Mouse (Mus musculus): Measurements from ENCODE around the gene Rabep1. TPM values are rescaled to one million over a fixed set of nuclear protein-coding genes. Genes with fewer than 3 reads are reported as not detected.
"Not testable (repeated sequence)": the region's sequence is repeated elsewhere in the genome, so short reads cannot be mapped to it uniquely, and the experiment has no call there.

Gene Rabep1
- polyA plus RNA-seq, 1 experiment from 2014 or later: 44.2 TPM

- peaks cover 17% of the 10 kb centered on the region for H3K4me1 ChIP-seq (ENCODE audit: control insufficient read depth, insufficient read depth, low read length)
- H3K4me3 ChIP-seq (ENCODE audit: low read depth, low read length): peak overlapping the region; percentile 86
- WGBS: 17% methylated on average over 12 of the region's 12 CpGs
- H3K9ac ChIP-seq (ENCODE audit: low read length): peak overlapping the region; percentile 92
- no peaks in the 10 kb centered on the region for H3K36me3 ChIP-seq (ENCODE audit: control insufficient read depth, insufficient read depth, low read length)
- H3K27me3 ChIP-seq (ENCODE audit: control insufficient read depth, insufficient read depth, low read length): no peaks in the 10 kb centered on the region
- DNase-seq (ENCODE audit: low spot score, missing footprints) (no peak), ATAC-seq (ENCODE audit: low FRiP score) (peak; percentile 13; the same call in 1 of the 2 replicates)
- no peak overlapping the region for H3K27ac ChIP-seq (ENCODE audit: low read depth, low read length)
- H3K9me3 ChIP-seq (ENCODE audit: control insufficient read depth, low read length): no peaks in the 10 kb centered on the region
- H3K4me2 ChIP-seq: peak overlapping the region; percentile 83
Observed at GRCm38 (mm10) chr11:70843701-70844551, 652 bp upstream of the Rabep1 start.

DNA sequence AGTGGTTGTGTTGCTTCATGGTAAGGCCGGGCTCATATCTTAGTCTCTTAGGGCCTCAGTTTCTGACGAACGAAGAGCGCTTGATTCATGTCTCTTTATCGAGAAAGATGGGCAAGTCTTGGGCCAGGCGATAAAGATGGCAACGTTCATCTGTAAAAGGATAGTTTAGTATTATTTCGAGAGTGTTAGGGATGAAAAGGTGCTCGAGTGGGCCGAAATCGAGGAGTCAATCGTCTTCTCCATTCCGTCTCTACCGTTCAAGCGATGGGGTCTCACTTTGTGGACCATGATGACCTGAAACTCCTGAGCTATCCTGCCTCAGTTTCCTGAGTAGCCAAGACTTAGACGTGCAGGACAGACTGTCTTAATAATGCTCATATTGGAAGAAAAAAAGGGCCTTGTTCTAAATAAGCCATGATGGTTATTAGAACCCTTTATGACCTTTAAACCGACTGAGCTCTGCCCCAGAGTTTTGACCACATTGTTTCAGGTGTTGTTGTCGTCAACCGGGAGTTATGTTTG, 940 bp downstream of the Rabep1 start:
- no peaks in the 10 kb centered on the region for H3K36me3 ChIP-seq (ENCODE audit: control insufficient read depth, insufficient read depth, low read length)
- no peak for ATAC-seq (ENCODE audit: low FRiP score)
- peak overlapping the region; percentile 86 for H3K4me3 ChIP-seq (ENCODE audit: low read depth, low read length)
- H3K4me1 ChIP-seq (ENCODE audit: control insufficient read depth, insufficient read depth, low read length): peaks cover 17% of the 10 kb centered on the region
- H3K27me3 ChIP-seq (ENCODE audit: control insufficient read depth, insufficient read depth, low read length): no peaks in the 10 kb centered on the region
- H3K27ac ChIP-seq (ENCODE audit: low read depth, low read length): no peak overlapping the region
- no peak for DNase-seq (ENCODE audit: low spot score, missing footprints)
- WGBS: 9% methylated on average over 19 of the region's 19 CpGs
- H3K9ac ChIP-seq (ENCODE audit: low read length): peak overlapping the region; percentile 92
- H3K9me3 ChIP-seq (ENCODE audit: control insufficient read depth, low read length): no peaks in the 10 kb centered on the region
- peak overlapping the region; percentile 83 for H3K4me2 ChIP-seq

DNA sequence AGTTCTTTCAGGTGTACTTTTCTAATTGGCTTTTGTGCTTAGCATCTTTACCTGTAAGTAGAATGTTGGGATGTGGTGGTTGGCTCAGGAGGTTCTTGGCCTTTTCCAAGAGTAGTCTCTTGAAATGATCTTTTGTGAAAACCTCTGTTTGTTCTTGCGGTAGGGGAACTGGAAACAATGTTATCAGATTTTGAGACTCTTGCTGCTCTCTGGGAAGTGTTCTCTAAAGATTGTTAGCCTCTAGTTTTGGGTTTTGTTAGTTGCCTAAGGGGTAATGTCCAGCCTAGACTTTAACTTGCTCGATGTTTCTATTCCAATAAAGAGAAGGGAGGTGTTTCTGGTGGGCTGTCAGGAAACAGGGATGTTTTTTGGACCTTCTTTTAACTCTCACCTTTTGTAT, 1.5 kb downstream of the Rabep1 start:
- WGBS: 66% methylated on average over 2 of the region's 2 CpGs
- DNase-seq (ENCODE audit: low spot score, missing footprints) (no peak), ATAC-seq (ENCODE audit: low FRiP score) (no peak)
- Histone ChIP-seq H3K27ac (ENCODE audit: low read depth, low read length) (no peak overlapping the region), H3K4me2 (peak overlapping the region; percentile 83), H3K27me3 (ENCODE audit: control insufficient read depth, insufficient read depth, low read length) (no peaks in the 10 kb centered on the region), H3K36me3 (ENCODE audit: control insufficient read depth, insufficient read depth, low read length) (no peaks in the 10 kb centered on the region), H3K4me1 (ENCODE audit: control insufficient read depth, insufficient read depth, low read length) (peaks cover 17% of the 10 kb centered on the region), H3K9me3 (ENCODE audit: control insufficient read depth, low read length) (no peaks in the 10 kb centered on the region), H3K4me3 (ENCODE audit: low read depth, low read length) (peak overlapping the region; percentile 86), H3K9ac (ENCODE audit: low read length) (no peak overlapping the region; the same call in 1 of the 2 replicates)

GRCm38 (mm10) chr11:70860371-70860770, 15.8 kb downstream of the Rabep1 start:
- WGBS: 97% methylated on average over 1 of the region's 1 CpGs
- no peak overlapping the region for H3K27ac ChIP-seq (ENCODE audit: low read depth, low read length)
- no peaks in the 10 kb centered on the region for H3K27me3 ChIP-seq (ENCODE audit: control insufficient read depth, insufficient read depth, low read length)

GRCm38 (mm10) chr11:70863204-70863603, 18.6 kb downstream of the Rabep1 start:
- H3K4me3 ChIP-seq (ENCODE audit: low read depth, low read length); H3K27ac ChIP-seq (ENCODE audit: low read depth, low read length); ATAC-seq (ENCODE audit: low FRiP score); H3K9ac ChIP-seq (ENCODE audit: low read length); H3K4me2 ChIP-seq; H3K36me3 ChIP-seq (ENCODE audit: control insufficient read depth, insufficient read depth, low read length); H3K9me3 ChIP-seq (ENCODE audit: control insufficient read depth, low read length); H3K4me1 ChIP-seq (ENCODE audit: control insufficient read depth, insufficient read depth, low read length); DNase-seq (ENCODE audit: low spot score, missing footprints); H3K27me3 ChIP-seq (ENCODE audit: control insufficient read depth, insufficient read depth, low read length): not testable (repeated sequence)
- WGBS: 92% methylated on average over 2 of the region's 2 CpGs

More at GRCm38 (mm10) chr11:70860371-70860770, 15.8 kb downstream of the Rabep1 start:
- H3K4me3 ChIP-seq (ENCODE audit: low read depth, low read length): no peak overlapping the region
- no peak for ATAC-seq (ENCODE audit: low FRiP score)
- DNase-seq (ENCODE audit: low spot score, missing footprints): no peak
- no peaks in the 10 kb centered on the region for H3K36me3 ChIP-seq (ENCODE audit: control insufficient read depth, insufficient read depth, low read length)
- no peaks in the 10 kb centered on the region for H3K9me3 ChIP-seq (ENCODE audit: control insufficient read depth, low read length)
- no peak overlapping the region for H3K4me2 ChIP-seq
- H3K9ac ChIP-seq (ENCODE audit: low read length): no peak overlapping the region
- no peaks in the 10 kb centered on the region for H3K4me1 ChIP-seq (ENCODE audit: control insufficient read depth, insufficient read depth, low read length)

- Histone ChIP-seq H3K4me1 (ENCODE audit: control insufficient read depth, insufficient read depth, low read length) (no peaks in the 10 kb centered on the region), H3K9me3 (ENCODE audit: control insufficient read depth, low read length) (no peaks in the 10 kb centered on the region), H3K9ac (ENCODE audit: low read length) (no peak overlapping the region), H3K4me3 (ENCODE audit: low read depth, low read length) (no peak overlapping the region), H3K4me2 (no peak overlapping the region), H3K27me3 (ENCODE audit: control insufficient read depth, insufficient read depth, low read length) (no peaks in the 10 kb centered on the region), H3K27ac (ENCODE audit: low read depth, low read length) (no peak overlapping the region), H3K36me3 (ENCODE audit: control insufficient read depth, insufficient read depth, low read length) (no peaks in the 10 kb centered on the region)
- DNase-seq (ENCODE audit: low spot score, missing footprints): no peak
- ATAC-seq (ENCODE audit: low FRiP score): no peak
- 90% methylated on average over 2 of the region's 2 CpGs for WGBS
Observed at GRCm38 (mm10) chr11:70865223-70865622, 20.6 kb downstream of the Rabep1 start.

DNA sequence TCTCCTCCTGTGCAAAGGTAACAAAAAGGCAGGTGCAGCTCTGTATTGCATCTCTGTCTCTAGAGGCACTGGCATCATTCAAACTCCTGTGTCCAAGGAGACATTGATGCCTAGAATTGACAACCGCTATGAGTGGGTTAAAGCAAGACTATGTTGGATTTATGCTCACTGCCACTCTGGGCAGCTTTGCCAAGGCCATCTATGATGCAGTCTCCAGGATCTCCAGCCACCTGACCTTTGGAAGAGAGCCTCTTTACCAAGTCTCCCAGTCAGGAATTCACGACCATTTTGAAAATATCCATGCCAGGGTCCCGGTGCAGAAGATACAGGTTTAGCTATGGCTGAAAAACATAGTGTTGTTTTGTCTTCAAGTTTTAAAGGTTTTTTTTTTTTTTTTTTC, 24.7 kb downstream of the Rabep1 start:
- Histone ChIP-seq H3K4me1 (ENCODE audit: control insufficient read depth, insufficient read depth, low read length) (no peaks in the 10 kb centered on the region), H3K9me3 (ENCODE audit: control insufficient read depth, low read length) (no peaks in the 10 kb centered on the region), H3K36me3 (ENCODE audit: control insufficient read depth, insufficient read depth, low read length) (no peaks in the 10 kb centered on the region), H3K27ac (ENCODE audit: low read depth, low read length) (no peak overlapping the region), H3K27me3 (ENCODE audit: control insufficient read depth, insufficient read depth, low read length) (no peaks in the 10 kb centered on the region), H3K4me2 (no peak overlapping the region), H3K9ac (ENCODE audit: low read length) (no peak overlapping the region), H3K4me3 (ENCODE audit: low read depth, low read length) (no peak overlapping the region)
- ATAC-seq (ENCODE audit: low FRiP score) (no peak), DNase-seq (ENCODE audit: low spot score, missing footprints) (no peak)
- WGBS: 90% methylated on average over 3 of the region's 3 CpGs

- Histone ChIP-seq H3K9ac (ENCODE audit: low read length) (no peak overlapping the region), H3K9me3 (ENCODE audit: control insufficient read depth, low read length) (no peaks in the 10 kb centered on the region), H3K4me1 (ENCODE audit: control insufficient read depth, insufficient read depth, low read length) (no peaks in the 10 kb centered on the region), H3K4me2 (no peak overlapping the region), H3K4me3 (ENCODE audit: low read depth, low read length) (no peak overlapping the region), H3K36me3 (ENCODE audit: control insufficient read depth, insufficient read depth, low read length) (no peaks in the 10 kb centered on the region), H3K27ac (ENCODE audit: low read depth, low read length) (no peak overlapping the region), H3K27me3 (ENCODE audit: control insufficient read depth, insufficient read depth, low read length) (no peaks in the 10 kb centered on the region)
- no peak for DNase-seq (ENCODE audit: low spot score, missing footprints)
- no peak for ATAC-seq (ENCODE audit: low FRiP score)
- WGBS: 91% methylated on average over 2 of the region's 2 CpGs
Observed at GRCm38 (mm10) chr11:70869811-70870210, 25.2 kb downstream of the Rabep1 start.

DNA sequence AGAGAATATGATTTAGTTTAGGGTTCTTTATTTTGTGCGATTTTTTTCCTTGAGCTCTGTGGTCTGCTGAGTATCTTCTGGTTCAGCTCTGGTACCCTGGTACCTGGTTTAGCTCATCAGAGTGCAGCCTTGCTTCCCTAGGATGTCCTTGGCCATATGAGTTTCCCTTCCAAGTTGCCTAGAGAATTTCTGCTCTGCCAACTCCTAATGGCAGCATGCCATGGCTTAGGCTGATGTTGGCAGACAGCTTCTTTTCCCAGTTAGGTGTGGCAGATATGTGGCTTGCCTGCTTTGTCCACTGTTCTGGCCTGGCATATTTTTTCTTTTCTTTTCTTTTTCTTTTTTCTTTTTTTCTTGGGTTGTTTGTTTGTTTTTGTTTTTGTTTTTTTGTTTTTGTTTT, 25.8 kb downstream of the Rabep1 start:
- no peak for DNase-seq (ENCODE audit: low spot score, missing footprints)
- no peak overlapping the region for H3K9ac ChIP-seq (ENCODE audit: low read length)
- H3K4me3 ChIP-seq (ENCODE audit: low read depth, low read length): no peak overlapping the region
- no peaks in the 10 kb centered on the region for H3K4me1 ChIP-seq (ENCODE audit: control insufficient read depth, insufficient read depth, low read length)
- WGBS: 90% methylated on average over 1 of the region's 1 CpGs
- ATAC-seq (ENCODE audit: low FRiP score): no peak
- no peaks in the 10 kb centered on the region for H3K27me3 ChIP-seq (ENCODE audit: control insufficient read depth, insufficient read depth, low read length)
- no peak overlapping the region for H3K27ac ChIP-seq (ENCODE audit: low read depth, low read length)
- no peaks in the 10 kb centered on the region for H3K9me3 ChIP-seq (ENCODE audit: control insufficient read depth, low read length)
- no peaks in the 10 kb centered on the region for H3K36me3 ChIP-seq (ENCODE audit: control insufficient read depth, insufficient read depth, low read length)
- no peak overlapping the region for H3K4me2 ChIP-seq

Data from midbrain, embryonic 11.5 days (tissue).